Mouse (Mus musculus) embryo, embryonic 10 days (tissue): ENCODE measurements around the gene Serpinc1.
"Not testable (repeated sequence)": the region's sequence is repeated elsewhere in the genome, so short reads cannot be mapped to it uniquely, and the experiment has no call there.

Experiments used
- DNase-seq: peaks from one replicate; pipeline ENCODE4 v3.0.0-alpha.2; 2015; ENCODE audit warnings: low spot score

Serpinc1 gene

DNA sequence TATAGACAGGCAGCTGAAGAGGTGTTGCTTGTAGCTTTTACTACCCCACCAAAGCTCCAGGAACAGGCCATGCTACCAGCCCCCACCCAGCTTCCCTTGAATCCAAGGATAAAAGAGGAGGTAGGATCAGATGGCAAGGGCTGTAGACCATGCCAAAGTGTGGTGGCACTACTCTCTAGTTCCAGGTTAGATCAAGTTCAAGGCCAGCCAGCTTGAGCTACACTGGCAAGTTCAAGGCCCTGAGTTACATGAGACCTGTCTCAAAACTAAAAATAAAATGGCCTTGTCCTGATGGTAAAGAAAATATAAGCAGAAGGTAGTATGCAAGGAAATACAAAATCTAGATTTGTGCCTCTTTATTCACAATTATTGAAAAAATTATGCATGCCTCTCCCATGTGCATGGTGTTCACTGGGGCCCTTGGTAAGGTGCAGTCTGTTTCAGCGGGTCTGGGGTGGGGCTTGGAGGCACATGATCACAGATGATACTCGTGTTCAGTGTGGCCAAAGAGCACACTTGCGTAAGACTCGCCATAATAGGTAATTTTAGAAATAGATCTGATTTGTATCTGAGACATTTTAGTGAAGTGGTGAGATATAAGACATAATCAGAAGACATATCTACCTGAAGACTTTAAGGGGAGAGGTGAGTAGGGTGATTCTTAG lies at the start of gene Serpinc1:
TSS of gene Serpinc1 (plus strand) at position 515 of the 665 bp plus-strand sequence.
- no peak for DNase-seq

- DNase-seq = no peak
These were observed 47.1 kb upstream of the Serpinc1 start for GRCm38 (mm10) chr1:160931320-160931719.

DNA sequence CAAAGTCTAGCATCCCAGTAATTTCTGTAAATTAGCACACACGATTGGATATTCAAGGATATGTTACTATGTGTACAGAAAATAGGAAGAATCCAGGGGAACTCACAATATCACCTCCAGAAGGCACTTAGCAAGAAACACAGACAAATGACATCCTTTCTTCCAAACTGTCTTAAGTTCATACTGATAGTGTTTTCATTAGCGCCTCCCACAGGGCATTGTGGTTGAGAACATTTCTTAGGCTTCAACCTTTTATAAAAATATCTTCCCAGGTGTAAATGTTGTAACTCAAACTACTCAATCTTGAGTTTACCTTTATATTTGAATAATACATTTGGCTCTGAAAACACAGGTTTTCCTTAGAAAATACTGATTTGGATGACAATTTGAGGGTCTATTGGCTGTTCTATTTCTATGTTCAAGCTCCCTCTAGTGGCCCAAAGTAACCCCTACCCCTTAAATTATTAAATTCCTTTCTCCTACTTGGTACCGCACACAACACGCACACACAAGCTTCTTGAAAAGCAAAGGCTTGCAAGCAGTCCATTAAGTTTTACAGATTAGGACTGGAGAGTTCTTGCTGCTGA lies 44.4 kb upstream of the Serpinc1 start:
- peak; percentile 22 for DNase-seq

DNA sequence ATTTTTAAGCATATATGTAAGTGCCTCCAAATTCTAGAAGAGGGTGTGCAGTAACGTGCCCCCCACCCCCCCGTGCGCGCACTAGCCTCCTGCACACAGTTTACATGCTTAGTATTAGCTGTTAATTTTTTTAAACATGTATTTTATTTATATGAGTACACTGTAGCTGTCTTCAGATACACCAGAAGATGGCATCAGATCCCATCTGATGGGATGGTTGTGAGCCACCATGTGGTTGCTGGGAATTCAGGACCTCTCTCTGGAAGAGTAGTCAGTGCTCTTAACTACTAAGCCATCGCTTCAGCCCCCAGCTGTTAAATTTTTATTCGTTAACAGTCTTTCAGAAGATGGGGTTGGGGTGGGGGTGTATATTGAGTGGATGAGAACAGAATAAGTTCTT lies 42.8 kb upstream of the Serpinc1 start:
- DNase-seq = no peak

DNA sequence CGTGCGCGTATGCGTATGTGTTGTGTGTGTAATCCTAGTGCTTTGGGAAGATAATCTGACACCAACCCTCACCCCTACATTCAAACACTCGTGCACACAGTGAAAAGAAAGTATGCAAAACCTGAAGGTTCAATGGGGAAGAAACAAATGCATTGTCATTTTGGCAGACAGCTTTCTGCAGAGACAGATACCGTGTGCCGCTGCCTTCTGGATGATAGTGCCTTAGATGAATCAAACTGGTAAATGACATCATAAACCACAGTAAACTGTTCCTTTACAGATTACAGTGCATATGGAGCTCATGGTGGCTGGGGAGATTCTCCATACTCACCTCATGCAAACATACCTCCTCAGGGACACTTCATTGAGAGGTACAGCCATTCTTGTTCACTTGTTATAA lies 15.2 kb upstream of the Serpinc1 start:
- DNase-seq = no peak

GRCm38 (mm10) chr1:160967268-160967667 lies 11.1 kb upstream of the Serpinc1 start:
- DNase-seq = no peak

- DNase-seq = no peak
These were observed 9.7 kb upstream of the Serpinc1 start for GRCm38 (mm10) chr1:160968643-160969042.

DNA sequence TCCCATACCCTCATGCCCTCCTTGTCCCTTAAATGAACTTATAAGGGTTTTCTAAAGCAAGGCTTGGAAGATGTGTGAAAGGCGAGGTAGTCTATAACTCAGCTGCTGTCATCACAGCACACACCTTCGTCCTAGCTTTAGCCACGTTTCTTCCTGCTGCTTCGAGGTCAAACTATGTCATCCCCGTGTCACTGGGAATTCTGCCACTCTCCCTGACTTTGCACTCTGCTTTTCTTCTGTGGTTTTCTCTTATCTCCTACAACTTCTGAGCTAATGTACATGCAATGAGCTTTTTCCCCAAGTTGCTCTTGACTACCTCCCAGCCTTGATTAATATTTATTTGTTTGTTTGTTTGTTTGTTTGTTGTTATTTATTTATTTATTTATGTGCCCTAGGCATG lies 1.6 kb downstream of the Serpinc1 start:
- DNase-seq = no peak

GRCm38 (mm10) chr1:160980537-160981234 lies 2.3 kb downstream of the Serpinc1 start:
- no peak for DNase-seq

GRCm38 (mm10) chr1:160981337-160981736 lies 3.0 kb downstream of the Serpinc1 start:
- DNase-seq = no peak

GRCm38 (mm10) chr1:160982887-160983286 lies 4.5 kb downstream of the Serpinc1 start:
- no peak for DNase-seq

- not testable (repeated sequence) for DNase-seq
These were observed 6.3 kb downstream of the Serpinc1 start for GRCm38 (mm10) chr1:160984731-160985130.

- DNase-seq = no peak
These were observed 7.1 kb downstream of the Serpinc1 start for GRCm38 (mm10) chr1:160985477-160985876.

- no peak for DNase-seq
These were observed 8.7 kb downstream of the Serpinc1 start for GRCm38 (mm10) chr1:160986881-160987635.

- no peak for DNase-seq
These were observed 11.0 kb downstream of the Serpinc1 start for GRCm38 (mm10) chr1:160989395-160989794.

DNA sequence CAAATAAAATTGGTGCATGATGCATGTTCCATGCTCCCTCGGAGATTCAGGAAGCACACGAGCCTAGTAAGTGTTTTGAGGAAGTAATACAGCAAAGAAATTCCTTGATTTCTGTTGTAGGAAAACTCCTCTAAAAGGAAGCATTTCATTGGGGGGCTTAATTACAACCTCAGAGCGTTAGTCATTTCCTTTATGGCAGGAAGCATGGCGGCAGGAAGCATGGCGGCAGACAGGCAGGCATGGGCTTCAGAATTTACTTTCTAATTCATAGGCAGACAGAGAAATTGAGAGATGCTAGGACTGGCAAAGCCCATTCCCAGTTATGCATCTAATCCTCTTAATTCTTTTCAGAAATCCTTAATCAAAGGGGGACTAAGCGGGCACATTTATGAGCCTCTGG lies 15.5 kb downstream of the Serpinc1 start:
- DNase-seq = no peak

DNA sequence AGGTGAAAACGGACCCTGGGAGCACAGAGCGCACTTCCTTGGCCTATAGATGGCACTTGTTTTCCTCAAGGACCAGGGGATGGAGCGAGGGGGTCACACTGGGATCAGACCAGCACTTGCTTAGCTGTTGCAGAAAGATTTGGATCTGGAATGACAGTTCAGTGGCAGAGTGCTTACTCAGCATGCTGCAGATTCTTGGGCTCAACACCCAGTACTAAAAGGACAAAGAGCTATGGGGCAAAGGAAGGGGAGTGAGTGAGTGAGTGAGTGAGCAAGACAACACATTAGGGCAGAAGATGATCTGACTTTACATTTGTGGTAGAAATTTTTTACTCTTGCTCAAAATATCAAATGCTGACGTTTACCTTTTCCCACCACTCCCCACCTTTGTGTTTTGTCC lies 26.6 kb downstream of the Serpinc1 start:
- DNase-seq = no peak

GRCm38 (mm10) chr1:161005526-161005925 lies 27.1 kb downstream of the Serpinc1 start:
- DNase-seq = no peak

DNA sequence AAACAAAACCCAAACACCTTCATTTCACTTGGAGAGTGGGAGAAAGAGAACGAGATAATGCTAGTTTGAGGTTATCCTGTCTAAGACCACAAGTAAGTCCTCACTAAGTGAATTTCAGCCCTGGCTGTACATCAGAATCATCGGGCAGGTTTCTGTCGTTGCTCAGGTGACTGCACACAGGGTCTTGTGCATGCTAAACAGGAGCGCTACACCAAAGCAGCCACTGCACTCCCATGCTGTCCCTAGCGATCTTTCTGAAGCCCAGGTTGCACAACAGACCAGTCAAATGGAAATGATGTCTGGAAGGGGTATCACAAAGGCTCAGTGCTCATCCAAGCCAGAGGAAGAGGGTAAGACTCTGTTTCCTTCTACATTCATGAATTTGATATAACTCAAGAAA lies 28.1 kb downstream of the Serpinc1 start:
- DNase-seq = no peak

DNA sequence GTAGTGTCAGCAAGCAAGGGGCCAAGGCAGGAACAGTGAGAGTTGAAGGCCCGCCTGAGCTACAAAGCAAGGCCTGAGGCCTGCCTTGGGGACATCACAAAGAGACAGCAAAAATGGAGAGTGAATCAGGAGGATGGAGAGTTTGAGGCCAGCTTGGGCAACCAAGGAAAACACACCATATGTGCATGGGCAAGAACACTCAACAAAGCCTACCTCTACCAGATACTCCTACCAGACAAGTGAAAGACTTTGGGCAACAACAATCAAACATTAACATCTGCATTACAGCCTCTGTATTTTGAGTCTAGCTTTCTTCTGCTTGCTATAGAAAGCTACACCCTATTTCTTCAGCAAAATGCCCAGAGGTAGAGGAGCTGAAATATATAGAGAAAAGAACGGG lies 29.7 kb downstream of the Serpinc1 start:
- DNase-seq = no peak

DNA sequence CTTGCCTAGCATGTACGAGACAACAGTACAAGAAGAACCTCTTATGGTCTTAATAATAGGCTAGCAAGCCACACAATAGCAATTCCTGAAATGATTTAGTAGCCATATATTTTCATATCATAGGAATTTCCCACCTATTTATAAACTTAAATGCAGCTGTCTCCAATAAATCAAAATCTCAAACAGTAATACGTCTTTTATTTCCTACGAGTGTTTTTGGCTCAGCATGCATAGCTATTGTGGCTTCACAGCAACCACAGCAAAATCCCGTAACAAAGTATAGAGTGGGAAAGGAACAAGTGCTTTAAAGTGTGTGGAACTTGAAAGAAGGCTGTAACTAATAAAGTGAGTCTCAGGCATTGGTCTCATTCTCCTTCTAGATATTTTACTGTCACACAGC lies 32.1 kb downstream of the Serpinc1 start:
- no peak for DNase-seq

- no peak for DNase-seq
These were observed 38.0 kb downstream of the Serpinc1 start for GRCm38 (mm10) chr1:161016378-161016777.

DNA sequence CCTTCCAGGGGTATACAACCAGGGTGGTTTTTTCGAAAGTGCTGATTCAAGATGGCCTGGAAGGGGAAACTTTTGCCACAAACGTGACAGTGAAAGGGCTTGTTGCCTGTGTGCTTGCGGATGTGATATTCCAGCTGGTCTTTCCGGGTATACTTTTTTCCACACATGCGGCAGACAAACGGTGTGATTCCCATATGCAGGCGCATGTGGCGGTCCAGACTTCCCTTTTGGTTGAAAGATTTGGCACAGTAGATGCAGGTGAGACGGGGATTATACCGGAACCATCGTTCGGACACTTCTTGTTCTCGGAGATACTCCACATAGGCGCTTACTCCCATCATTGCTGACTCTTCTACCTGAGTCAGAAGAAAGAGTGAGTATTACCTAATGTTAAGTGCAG lies 41.7 kb downstream of the Serpinc1 start:
- DNase-seq = no peak
